Mouse (Mus musculus) granulocyte monocyte progenitor cell, adult 5-6 weeks (primary cell): Measurements from ENCODE around the gene Slc35e2. TPM values are rescaled to one million over a fixed set of nuclear protein-coding genes. Genes with fewer than 3 reads are reported as not detected.

Source experiments
- ATAC-seq: replicated peaks from 2 replicates; pipeline ENCODE4 v1.8.0; 2016; ENCODE audit warnings: mild to moderate bottlenecking, moderate TSS enrichment, inconsistent platforms; ENCODE audit not compliant: poor library complexity, severe bottlenecking
- total RNA-seq, 2 experiments: library from RNA; stranded (forward) in 1 of 2; stranded (reverse) in 1 of 2; fragments of 200-712, 200-1000 nt in 1 of 2; fragments of >200 nt in 1 of 2; fragmentation: Nextera tagmentation in 1 of 2; gene quantifications; 2 replicates each; pipeline ENCODE4 v1.2.3; 2014 to 2017

Gene Slc35e2
- total RNA-seq, 2 experiments from 2014 or later = 10.3 to 16.8 TPM

DNA sequence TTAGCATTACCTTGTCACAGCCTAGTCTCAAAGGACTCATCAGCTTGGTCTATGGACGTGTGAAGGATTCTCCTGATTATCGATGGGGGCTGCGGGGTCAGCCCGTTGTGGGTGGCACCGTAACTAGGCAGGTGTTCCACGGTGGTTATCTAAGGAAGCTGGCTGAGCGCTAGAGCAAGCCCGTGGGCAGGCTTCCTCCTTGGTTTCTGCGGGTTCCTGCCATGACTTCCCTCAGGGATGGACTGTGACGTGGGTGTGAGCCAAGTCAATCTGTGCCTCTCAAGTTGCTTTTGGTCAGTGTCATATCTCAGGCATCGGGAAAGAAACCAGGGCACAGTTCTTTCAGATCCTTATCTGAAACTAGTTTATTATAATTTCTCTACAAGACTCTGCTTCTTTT is 26.3 kb upstream of the Slc35e2 start:
- peak; percentile 85 for ATAC-seq

DNA sequence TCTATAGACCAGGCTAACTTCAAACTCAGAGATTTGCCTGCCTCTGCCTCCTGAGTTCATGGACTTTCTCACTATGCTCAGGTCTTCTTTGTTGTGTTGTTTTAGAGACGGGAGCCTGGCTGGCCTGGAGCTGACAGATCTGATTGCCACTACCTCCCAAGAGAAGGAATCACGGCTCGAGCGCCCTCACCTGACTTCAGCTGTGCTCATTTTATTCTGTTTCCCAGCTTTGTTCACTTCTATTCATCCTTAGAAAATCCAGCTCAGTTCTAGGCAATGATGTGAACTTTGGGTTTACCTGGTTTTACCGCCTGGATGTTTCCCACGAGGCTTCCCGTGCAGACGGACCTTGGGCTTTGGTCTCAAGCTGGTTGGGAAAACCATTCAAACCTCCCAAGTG is 25.7 kb upstream of the Slc35e2 start:
- ATAC-seq = no peak

DNA sequence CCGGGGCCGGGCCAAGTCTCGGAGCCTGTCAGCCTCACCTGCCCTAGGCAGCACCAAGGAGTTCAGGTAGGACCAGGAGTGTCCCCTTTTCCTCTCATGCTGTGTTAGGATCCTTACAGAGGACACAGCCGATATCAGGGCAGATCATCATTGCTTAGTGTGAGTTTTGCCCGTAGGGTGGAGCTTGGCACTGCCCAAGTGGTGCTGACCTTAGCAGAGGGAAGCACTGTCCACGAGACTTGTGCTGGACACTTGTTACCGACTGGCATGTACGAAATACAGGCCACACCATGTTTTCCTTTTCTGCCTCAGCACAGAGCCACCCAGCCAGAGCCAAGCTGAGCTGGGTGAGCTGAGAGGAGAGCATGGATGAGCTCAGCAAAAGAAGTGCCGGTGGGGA is 24.1 kb upstream of the Slc35e2 start:
- no peak for ATAC-seq

DNA sequence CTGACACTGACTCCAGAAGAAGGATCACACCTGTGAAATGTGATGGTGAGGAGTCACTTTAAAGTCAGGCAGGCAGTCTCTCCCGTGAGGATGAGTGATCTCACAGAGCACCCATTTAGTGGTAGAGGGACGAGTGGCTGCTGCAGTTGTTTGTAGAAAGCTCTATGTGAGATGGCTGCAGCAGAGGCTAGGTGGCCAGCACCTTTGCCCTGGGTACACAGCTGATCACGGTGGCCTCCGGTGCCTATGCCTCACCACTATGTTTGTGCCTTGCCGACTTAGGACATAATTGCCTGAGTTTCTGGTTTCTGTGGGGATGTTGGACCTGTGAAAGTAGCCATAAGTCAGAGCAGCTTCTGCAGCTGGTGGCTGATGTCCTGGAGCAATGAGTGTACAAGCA is 23.5 kb upstream of the Slc35e2 start:
- ATAC-seq = no peak

DNA sequence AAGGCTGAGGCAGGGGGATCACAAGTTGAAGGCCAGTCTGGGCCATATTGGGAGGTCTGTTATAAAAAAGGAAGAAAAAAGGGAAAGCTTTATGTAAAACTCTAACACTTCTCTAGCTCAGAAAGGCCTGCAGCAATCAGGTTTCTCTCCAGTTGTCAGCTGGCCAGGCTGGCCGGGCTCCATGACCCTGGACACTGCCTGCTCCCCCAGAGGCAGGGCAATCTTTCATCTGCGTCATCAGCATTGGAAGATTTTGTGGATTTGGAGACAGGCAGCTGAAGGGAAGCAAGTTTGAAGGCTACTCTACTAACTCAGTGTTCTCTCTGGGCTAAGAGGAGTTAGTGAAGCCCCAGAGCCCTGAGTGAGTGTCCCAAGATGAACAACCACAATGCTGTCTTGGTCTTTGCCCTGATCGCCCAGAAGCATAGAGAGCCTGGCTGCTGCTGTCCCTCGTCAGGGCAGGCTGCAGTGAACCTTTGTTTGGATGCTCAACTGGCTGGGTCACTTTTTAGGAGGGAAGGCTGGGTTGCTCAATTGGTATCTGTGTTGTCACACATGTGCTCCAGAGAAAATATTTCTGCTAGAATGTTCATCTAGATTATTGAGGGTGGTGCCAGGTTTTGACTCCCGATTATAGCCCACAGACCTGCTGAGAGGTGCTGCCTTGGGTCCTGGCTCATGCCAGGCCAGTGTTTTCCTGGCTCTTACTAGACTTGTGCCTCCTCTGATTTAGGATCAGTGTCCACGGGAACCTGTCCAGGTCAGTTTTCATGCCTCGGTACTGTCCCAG is 22.7 kb upstream of the Slc35e2 start:
- ATAC-seq = no peak

DNA sequence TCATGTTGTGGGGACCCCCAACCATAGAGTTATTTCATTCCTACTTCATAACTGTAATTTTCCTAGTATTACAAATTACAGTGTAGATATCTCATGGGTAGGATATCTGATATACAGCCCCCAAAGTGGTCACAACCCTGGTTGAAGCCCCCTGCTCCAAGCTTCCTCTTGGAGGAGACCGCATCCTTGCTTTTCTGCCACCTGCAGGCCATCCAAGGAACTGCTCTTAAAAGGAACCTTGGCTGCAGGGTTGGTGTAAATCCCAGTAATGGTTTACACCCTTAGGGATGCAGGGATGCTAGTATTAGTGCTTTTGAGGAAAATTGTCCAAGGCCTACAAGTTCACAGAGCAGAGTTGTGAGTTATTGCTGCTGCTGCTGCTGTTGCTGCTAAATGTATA is 20.8 kb upstream of the Slc35e2 start:
- peak; percentile 55 for ATAC-seq

DNA sequence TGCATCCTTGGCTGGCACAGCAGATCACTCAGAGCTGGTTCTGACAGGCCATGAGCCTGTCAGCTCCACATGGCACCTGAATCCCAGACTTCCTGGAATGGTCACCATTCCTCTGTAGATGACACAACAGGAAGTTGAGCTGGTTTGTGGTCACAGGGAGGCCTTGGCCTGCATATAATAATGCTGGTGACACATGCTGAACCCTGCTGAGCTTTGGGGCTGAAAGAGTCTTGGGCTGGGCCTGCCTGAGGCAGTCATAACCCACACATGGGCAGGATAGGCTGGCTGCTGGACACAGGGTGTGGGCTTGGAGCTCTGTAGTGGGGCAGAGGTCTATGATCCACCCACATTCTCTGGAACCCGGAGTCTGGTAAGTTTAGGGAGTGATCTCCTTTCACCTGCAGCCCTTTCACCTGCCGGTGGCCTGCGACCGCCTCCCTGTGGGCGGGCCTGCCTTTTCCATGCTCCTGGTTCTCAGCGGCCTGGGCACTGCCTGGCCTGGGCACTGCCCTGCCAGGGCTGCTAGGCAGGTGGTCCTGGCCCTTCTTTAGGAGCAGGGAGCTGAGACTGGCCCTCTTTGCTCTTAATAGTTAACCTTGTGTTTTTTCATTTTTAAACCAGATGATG is 18.8 kb upstream of the Slc35e2 start:
- peak; percentile 93 for ATAC-seq

DNA sequence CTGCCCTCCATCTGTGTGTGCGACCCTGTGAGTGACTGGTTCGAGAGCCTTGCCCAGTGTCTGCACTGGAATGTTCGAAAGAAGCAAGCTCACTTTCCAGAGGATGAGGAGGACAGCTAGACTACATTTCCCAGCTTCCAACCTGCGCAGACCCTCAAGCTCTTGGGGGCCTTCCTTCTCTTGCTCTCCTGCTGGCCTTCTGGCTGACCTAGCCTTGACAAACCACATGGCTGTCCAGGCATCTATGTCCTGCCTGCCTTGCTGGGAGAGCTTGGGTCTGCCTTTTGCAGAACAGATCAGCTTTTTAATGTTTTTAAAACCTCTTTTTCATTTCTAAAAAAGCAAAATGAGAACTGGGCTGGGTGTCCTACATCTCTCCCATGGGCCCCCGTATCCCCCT is 11.9 kb upstream of the Slc35e2 start:
- no peak for ATAC-seq

DNA sequence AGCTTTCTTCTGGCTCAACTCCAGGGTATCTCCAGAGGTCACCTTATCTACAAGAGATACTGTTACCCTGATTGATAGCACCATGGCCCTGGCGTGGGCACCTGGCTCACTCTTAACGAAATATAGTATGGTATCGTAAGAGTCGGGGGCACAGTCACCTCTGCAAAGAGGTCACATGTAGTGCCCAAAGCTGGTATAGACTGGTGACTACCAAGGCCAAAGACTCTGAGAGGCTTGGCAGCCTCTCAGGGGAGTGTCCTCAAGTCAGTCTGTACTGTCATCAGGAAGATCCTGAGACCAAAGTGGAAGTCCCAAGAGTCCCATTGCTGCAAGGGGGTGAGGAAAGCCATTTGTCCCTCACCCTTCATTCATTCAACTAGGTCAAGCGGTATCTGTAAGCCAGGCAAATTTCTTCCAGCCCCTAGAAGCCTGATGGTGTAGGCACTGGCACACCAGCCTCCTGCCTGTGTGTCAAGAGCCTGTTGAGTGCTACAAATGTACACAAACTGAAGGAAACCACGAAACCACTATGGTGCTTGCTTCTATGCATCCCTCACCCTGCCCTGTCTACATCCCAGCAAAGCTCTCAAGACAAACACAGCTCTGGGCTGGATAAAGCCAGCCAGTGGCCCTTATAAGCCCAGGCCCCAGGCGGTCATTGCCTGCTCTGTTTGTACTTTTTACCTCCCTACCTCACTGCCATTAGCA is 10.1 kb upstream of the Slc35e2 start:
- no peak for ATAC-seq

DNA sequence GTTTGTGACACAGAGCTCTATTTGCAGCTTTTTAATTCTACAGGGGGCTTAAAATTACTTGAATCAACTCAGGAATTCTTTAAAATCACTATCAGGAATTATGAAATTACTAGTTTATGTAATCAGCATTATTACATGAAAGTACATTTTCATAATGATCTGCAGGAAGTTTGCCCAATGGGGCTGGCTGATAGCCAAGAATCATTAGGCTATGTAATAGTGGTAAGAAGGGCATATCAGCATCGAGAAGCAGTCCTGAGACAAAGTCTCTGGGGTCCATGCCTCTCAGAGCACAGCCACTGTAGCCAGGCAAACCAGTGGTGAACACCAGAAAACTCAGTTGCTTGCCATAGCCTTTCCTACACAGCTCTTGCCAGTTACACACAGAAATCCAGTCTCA is 7.4 kb upstream of the Slc35e2 start:
- ATAC-seq = peak; percentile 52

DNA sequence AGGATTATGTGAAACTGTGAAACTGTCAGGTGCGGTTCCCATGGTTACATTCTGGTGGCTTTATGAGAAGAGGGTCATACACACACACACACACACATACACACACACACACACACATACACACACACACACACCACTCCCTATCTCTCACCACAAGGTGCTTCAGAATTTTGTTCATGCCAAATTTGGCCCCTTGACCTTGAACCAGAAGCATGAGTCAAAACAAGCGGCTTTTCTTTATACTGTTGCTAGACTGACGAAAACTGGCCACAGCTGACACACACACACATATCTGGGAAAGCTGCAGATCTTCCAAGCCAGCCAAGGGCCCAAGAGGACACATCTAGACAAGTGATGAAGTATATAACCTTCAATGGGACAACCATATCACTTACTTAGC is 5.4 kb upstream of the Slc35e2 start:
- ATAC-seq = no peak

DNA sequence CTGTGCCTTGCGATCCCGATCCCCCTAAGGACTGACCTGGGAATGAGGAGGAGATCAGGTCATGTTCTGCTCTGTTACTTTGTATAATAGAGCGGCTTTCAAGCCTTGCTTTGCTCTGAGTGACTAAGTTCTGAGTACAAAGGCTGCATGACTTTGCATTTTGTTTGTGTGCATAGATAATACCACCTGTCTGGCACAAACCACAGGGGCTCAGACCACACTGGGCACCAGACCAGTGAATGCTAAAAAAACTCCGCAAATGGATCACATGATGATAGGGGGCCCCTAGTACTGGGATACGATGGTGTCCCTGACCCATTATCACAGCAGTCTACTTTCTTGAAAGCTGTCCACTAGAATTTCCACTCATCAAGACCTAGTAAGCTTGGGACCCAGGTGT is 4.6 kb upstream of the Slc35e2 start:
- ATAC-seq = peak; percentile 10; the same call in 1 of the 2 replicates

DNA sequence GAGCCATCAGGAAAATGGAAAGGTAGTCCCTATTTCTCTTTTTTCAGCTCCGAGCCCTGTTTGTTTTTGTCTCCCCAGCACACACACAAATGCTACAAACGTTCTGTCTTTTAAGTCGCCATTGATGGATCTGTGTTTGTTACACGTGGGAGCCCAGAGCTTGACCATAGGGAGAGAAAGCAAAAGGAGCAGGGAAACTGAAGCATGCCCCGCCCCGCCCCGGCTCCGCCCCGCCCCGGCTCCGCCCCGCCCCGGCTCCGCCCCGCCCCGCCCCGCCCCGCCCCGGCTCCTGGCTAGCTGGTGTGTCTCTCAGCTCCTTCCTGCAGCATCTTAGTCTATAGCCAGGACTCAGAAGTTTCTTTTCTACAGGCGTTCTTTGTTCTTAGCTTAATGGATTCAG is 2.7 kb upstream of the Slc35e2 start:
- no peak for ATAC-seq

DNA sequence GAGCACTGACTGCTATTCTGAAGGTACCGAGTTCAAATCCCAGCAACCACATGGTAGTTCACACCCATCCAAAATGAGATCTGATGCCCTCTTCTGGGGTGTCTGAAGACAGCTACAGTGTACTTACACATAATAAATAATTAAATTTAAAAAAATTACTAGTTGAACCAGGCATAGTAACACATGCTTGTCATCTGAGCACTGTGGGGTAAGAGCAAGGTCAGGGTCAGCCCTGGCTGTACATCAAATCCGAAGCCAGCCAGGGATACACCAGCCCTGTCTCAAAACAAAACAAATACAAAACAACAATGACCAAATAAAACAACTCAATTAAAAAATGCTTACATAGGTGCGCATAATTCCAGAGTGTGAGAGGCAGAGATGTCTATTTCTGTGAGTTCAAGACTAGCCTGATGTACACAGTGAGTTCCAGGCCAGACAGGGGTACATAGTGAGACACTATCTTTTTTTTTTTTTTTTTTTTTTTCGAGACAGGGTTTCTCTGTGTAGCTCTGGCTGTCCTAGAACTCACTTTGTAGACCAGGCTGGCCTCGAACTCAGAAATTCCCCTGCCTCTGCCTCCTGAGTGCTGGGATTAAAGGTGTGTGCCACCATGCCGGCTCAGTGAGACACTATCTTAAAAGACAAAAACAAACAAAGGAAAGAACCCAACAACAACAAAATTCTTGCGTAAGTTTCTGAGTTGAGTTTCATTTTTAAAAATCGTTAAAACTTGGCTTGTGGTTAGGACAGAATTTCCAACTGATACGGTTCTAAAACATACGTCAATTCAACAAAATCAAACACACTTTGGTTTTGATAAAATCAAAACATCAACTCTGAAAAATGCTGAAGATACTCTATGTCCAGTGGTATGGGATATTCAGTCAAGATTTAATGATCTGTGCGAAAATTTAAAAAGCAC is 1.1 kb upstream of the Slc35e2 start:
- no peak for ATAC-seq

DNA sequence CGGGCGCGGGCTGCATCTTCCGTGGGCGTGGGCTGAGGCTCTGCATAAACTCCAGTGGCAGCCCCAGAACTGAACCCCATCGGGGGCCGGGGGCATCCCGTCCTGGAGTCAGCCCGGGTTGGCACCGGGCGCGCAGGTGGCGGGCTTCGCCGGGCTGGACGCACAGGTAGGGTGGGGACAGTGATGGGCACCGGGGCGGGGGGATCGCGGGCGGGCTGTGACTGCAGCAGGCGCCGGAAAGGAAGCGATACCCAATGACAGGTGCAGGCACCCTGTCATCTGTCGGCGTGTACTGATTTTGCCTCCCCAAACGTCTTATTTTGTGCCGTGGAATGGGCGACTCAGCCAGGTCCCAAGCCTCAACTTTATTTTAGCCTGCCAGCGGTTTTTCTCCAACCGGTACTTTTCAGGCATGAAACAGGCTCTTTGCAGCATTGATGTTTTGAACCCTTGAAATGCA is 811 bp downstream of the Slc35e2 start:
- ATAC-seq = peak; percentile 10; the same call in 1 of the 2 replicates

DNA sequence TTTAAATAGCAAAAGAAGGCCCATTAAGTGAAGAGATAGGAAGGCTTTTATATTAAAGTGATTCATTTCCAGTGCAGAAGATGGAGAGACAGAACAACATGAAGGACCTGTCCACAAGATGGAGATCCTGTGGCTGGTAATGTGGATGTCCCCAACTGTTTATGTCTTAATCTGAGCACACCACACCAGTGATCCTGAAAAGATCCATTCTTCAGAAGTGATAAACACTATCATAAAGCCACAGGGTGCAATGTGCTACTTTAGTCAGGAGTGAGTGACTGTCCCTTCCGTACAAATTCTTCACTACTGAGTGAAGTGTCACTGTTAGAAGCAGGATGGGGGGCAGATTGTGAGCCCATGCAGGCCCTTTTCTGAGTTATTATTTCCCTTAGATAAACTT is 1.5 kb downstream of the Slc35e2 start:
- ATAC-seq = no peak

DNA sequence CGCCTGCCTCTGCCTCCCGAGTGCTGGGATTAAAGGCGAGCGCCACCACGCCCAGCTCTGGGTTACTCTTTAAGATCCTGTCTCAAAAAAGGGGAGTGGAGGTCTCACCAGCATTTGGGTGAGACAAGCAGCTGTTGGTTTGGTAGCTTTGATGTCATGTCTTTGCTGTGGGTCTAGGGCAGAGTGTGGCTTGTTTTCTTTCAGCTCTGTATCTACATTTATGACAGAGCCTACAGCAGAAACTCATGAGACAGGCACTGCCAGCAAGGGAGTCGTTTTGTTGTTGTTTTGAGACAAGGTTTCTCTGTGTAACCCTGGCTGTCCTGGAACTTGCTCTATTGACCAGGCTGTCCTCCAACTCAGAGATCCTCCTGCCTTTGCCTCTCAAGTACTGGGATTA is 2.6 kb downstream of the Slc35e2 start:
- no peak for ATAC-seq

DNA sequence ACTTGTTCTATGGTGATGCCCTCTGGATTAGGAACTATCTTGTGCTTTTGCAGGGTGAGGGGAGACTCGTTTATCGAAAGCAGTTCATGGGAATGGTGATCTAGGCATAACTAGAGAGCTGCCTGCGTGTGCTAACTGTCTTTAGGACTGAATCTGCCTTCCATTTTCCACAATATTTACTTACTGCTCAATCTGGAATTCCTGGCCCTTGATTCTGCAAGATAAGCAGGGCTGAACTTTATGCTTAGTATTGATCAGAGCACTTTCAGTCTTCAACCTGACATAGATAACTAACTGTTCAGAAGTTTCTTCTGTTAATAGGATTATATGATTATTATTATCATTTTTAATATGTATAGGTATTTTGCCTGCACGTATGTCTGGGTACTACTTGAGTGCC is 3.9 kb downstream of the Slc35e2 start:
- no peak for ATAC-seq

DNA sequence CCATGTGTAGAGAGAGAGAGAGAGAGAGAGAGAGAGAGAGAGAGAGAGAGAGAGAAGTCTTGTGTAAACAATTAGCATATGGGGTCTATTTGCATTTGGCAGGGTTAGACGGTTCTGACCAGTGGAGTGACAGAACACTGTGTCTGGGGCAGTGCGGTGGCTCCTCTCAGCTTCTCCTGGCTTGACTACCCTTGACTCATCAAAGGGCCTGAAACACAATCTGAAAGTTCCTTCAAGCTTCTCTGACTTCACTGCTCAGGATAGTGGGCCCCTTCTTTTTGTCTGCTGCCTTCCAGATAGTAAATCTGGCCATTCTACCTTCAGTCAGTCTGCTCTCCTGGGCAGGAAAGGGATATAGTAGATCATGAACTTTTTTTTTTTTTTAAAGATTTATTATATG is 5.6 kb downstream of the Slc35e2 start:
- no peak for ATAC-seq

DNA sequence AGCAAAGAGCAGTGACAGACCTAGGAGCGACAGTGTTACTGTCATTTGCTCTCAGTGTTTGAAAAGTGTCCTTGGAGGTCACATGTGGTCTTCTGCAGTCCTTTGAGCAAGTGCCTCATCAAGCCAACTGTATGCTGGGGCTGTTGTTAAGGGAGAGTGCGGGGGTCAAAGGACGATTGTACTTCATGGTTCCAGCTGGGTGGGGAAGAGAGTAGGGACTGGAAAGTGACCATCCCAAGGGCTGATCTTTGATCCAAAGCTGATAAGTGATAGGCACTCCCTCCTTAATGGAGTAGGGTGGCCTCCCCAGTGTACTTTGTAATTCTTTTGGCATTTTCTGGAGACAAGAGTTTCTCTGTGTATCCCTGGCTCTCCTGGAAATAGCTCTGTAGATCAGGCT is 10.6 kb downstream of the Slc35e2 start:
- no peak for ATAC-seq
